Mouse (Mus musculus): ENCODE measurements around the gene Lama2. TPM values are rescaled to one million over a fixed set of nuclear protein-coding genes. Genes with fewer than 3 reads are reported as not detected.

Lama2 gene
- total and polyA plus RNA-seq, 3 experiments, result not detected

DNA sequence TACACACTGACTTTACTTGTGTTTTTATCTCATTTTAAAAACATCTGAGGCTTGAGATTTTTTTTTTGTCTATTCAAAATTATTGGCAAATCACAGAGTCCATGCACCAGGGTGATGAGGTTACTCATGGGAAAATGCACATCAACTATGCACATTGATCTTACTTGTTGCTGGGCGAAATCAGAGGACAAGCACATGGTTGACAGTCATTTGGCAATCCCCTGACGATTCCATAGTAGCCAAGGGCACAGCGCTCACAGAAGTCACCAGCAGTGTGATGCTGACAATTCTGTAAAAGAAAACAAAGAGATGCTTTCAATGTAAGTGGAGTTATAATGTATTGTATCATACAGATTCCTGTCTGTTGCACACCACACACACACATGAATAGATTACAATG, 454.8 kb downstream of the Lama2 start:
- Histone ChIP-seq H3K9me3 (replicated peaks; ENCODE audit: insufficient read depth, low read length) (no peaks in the 10 kb centered on the region), H3K4me3 (ENCODE audit: control insufficient read depth in 1 of 2, insufficient read depth in 1 of 2, low read depth in 2 of 2, low read length in 2 of 2) (no peak overlapping the region), H3K27ac (ENCODE audit: control insufficient read depth, low read depth, low read length) (no peak overlapping the region), H3K27me3 (ENCODE audit: control insufficient read depth in 1 of 2, insufficient read depth in 2 of 2, low read length in 2 of 2) (no peaks in the 10 kb centered on the region), H3K36me3 (ENCODE audit: control insufficient read depth in 1 of 2, insufficient read depth in 2 of 2, low read length in 2 of 2) (no peaks in the 10 kb centered on the region), H3K9ac (ENCODE audit: control insufficient read depth, low read depth, low read length, poor library complexity, severe bottlenecking) (no peak overlapping the region), H3K4me1 (ENCODE audit: control insufficient read depth in 1 of 2, insufficient read depth in 2 of 2, low read length in 2 of 2) (no peaks in the 10 kb centered on the region), H3K79me2 (ENCODE audit: control insufficient read depth, insufficient read depth, low read length, poor library complexity) (no peaks in the 10 kb centered on the region)
- TF ChIP-seq MEF2A (IDR thresholded peaks at IDR 0.05; ENCODE audit: extremely low read depth, insufficient replicate concordance, low read depth, low read length, poor library complexity, severe bottlenecking), result no peak
- no peak for TF ChIP-seq ELF1 (IDR thresholded peaks at IDR 0.05; ENCODE audit: low read depth, low read length)
- no peak for TF ChIP-seq MYC (IDR thresholded peaks at IDR 0.05; ENCODE audit: low read depth, low read length)
- no peak for TF ChIP-seq USF1 (IDR thresholded peaks at IDR 0.05; ENCODE audit: low read depth, low read length)
- no peak for TF ChIP-seq RAD21 (IDR thresholded peaks at IDR 0.05; ENCODE audit: low read depth, low read length)
- TF ChIP-seq MXI1 (IDR thresholded peaks at IDR 0.05; ENCODE audit: low read depth, low read length), result no peak
- no peak for TF ChIP-seq EP300 (IDR thresholded peaks at IDR 0.05; ENCODE audit: low read depth in 1 of 2, low read length in 2 of 2)
- TF ChIP-seq NELFE (IDR thresholded peaks at IDR 0.05; ENCODE audit: low read depth, low read length), result no peak
- TF ChIP-seq E2F4 (IDR thresholded peaks at IDR 0.05; ENCODE audit: borderline replicate concordance, low read depth, low read length), result no peak
- no peak for TF ChIP-seq SIN3A (IDR thresholded peaks at IDR 0.05; ENCODE audit: low read length)
- TF ChIP-seq CTCF (IDR thresholded peaks at IDR 0.05 in 2 of 3, conservative IDR thresholded peaks at IDR 0.05 in 1 of 3; ENCODE audit: control insufficient read depth in 1 of 3, insufficient read depth in 1 of 3, low read depth in 2 of 3, low read length in 3 of 3, poor library complexity in 1 of 3, severe bottlenecking in 1 of 3), result no peak
- DNase-seq (ENCODE audit: low read depth, low spot score), result no peak

DNA sequence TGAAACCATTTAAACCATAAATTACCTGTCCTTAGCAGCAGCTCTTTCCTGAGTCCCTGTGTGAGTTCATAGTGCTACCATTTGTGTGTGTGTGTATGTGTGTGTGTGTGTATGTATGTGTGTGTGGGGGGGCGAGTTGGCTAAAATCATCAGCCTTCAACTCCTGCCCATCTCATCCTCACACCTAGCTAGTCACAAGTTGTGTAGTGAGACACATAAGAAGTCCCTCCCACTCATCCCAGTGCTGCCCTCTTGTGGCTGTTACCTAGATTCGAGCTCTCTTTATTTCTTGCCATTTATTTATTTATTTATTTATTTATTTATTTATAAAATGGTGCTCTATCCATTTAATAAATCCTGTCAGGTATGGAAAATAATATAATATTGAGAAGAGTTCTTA, 457.2 kb downstream of the Lama2 start:
- Histone ChIP-seq H3K4me1 (ENCODE audit: control insufficient read depth in 1 of 2, insufficient read depth in 2 of 2, low read length in 2 of 2) (no peaks in the 10 kb centered on the region), H3K4me3 (ENCODE audit: control insufficient read depth in 1 of 2, insufficient read depth in 1 of 2, low read depth in 2 of 2, low read length in 2 of 2) (no peak overlapping the region), H3K9me3 (replicated peaks; ENCODE audit: insufficient read depth, low read length) (no peaks in the 10 kb centered on the region), H3K27ac (ENCODE audit: control insufficient read depth, low read depth, low read length) (no peak overlapping the region), H3K27me3 (ENCODE audit: control insufficient read depth in 1 of 2, insufficient read depth in 2 of 2, low read length in 2 of 2) (no peaks in the 10 kb centered on the region), H3K36me3 (ENCODE audit: control insufficient read depth in 1 of 2, insufficient read depth in 2 of 2, low read length in 2 of 2) (no peaks in the 10 kb centered on the region), H3K9ac (ENCODE audit: control insufficient read depth, low read depth, low read length, poor library complexity, severe bottlenecking) (no peak overlapping the region), H3K79me2 (ENCODE audit: control insufficient read depth, insufficient read depth, low read length, poor library complexity) (no peaks in the 10 kb centered on the region)
- TF ChIP-seq TBP (IDR thresholded peaks at IDR 0.05; ENCODE audit: low read depth, low read length) (no peak), CTCF (IDR thresholded peaks at IDR 0.05 in 2 of 3, conservative IDR thresholded peaks at IDR 0.05 in 1 of 3; ENCODE audit: control insufficient read depth in 1 of 3, insufficient read depth in 1 of 3, low read depth in 2 of 3, low read length in 3 of 3, poor library complexity in 1 of 3, severe bottlenecking in 1 of 3) (peak in 2 of 3 experiments; percentile 19 to 36; a peak in 3 of 6 replicates)
- DNase-seq (ENCODE audit: low read depth, low spot score), result peak; percentile 41

DNA sequence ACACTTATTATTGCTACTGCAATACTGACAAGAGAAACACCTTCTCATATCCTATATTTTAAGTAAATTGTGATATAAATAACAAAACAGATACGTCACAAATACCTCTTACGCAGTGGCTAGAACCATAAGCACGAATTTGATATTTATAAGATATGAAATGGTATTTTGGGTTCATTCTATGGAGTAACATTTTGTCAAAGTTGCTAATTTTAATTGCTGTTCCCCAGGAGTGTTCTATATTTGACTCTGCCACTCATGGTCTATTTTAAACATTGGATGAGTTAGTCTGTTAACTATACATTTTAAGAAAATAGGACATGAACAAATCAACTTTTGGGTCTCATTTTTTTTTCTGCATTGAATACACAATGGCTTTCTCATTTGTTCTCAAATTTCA, 469.3 kb downstream of the Lama2 start:
- no peak overlapping the region for H3K27ac ChIP-seq (ENCODE audit: control insufficient read depth, low read depth, low read length)
- no peaks in the 10 kb centered on the region for H3K27me3 ChIP-seq (ENCODE audit: control insufficient read depth in 1 of 2, insufficient read depth in 2 of 2, low read length in 2 of 2)
- H3K9ac ChIP-seq (ENCODE audit: control insufficient read depth, low read depth, low read length, poor library complexity, severe bottlenecking), result no peak overlapping the region
- no peaks in the 10 kb centered on the region for H3K9me3 ChIP-seq (replicated peaks; ENCODE audit: insufficient read depth, low read length)
- H3K4me3 ChIP-seq (ENCODE audit: control insufficient read depth in 1 of 2, insufficient read depth in 1 of 2, low read depth in 2 of 2, low read length in 2 of 2), result no peak overlapping the region
- H3K36me3 ChIP-seq (ENCODE audit: control insufficient read depth in 1 of 2, insufficient read depth in 2 of 2, low read length in 2 of 2), result no peaks in the 10 kb centered on the region
- DNase-seq (ENCODE audit: low read depth, low spot score), result no peak
- no peaks in the 10 kb centered on the region for H3K4me1 ChIP-seq (ENCODE audit: control insufficient read depth in 1 of 2, insufficient read depth in 2 of 2, low read length in 2 of 2)
- no peaks in the 10 kb centered on the region for H3K79me2 ChIP-seq (ENCODE audit: control insufficient read depth, insufficient read depth, low read length, poor library complexity)
- no peak for TF ChIP-seq ELF1 (IDR thresholded peaks at IDR 0.05; ENCODE audit: low read depth, low read length)
- no peak for TF ChIP-seq ETS1 (IDR thresholded peaks at IDR 0.05; ENCODE audit: low read depth, low read length)
- no peak for TF ChIP-seq TAL1 (IDR thresholded peaks at IDR 0.05; ENCODE audit: low read length)
- no peak for TF ChIP-seq POLR2AphosphoS5 (IDR thresholded peaks at IDR 0.05; ENCODE audit: borderline replicate concordance, low read depth, low read length)
- TF ChIP-seq BHLHE40 (IDR thresholded peaks at IDR 0.05; ENCODE audit: borderline replicate concordance, low read depth, low read length), result no peak
- TF ChIP-seq MAX (IDR thresholded peaks at IDR 0.05; ENCODE audit: low read length), result no peak
- no peak for TF ChIP-seq MXI1 (IDR thresholded peaks at IDR 0.05; ENCODE audit: low read depth, low read length)
- TF ChIP-seq CHD1 (IDR thresholded peaks at IDR 0.05; ENCODE audit: low read depth, low read length), result no peak
- no peak for TF ChIP-seq ZKSCAN1 (IDR thresholded peaks at IDR 0.05; ENCODE audit: low read depth, low read length)
- no peak for TF ChIP-seq POLR2AphosphoS2 (IDR thresholded peaks at IDR 0.05; ENCODE audit: low read length)
- TF ChIP-seq RAD21 (IDR thresholded peaks at IDR 0.05; ENCODE audit: low read depth, low read length), result no peak
- no peak for TF ChIP-seq TCF12 (IDR thresholded peaks at IDR 0.05; ENCODE audit: low read depth, low read length)
- TF ChIP-seq EP300 (IDR thresholded peaks at IDR 0.05; ENCODE audit: low read depth in 1 of 2, low read length in 2 of 2), result no peak
- TF ChIP-seq ZC3H11A (IDR thresholded peaks at IDR 0.05; ENCODE audit: low read depth, low read length), result no peak
- TF ChIP-seq ZMIZ1 (IDR thresholded peaks at IDR 0.05; ENCODE audit: low read depth, low read length), result no peak
- TF ChIP-seq KAT2A (conservative IDR thresholded peaks at IDR 0.05; ENCODE audit: low read depth, low read length), result no peak
- no peak for TF ChIP-seq JUND (IDR thresholded peaks at IDR 0.05; ENCODE audit: low read depth, low read length)
- no peak for TF ChIP-seq NRF1 (IDR thresholded peaks at IDR 0.05; ENCODE audit: insufficient read depth, low read depth, low read length, poor library complexity, severe bottlenecking)

Data from MEL (cell line).